Comparison of ENCODE assay signal across 11 mouse cellular contexts in the genomic region with DNA sequence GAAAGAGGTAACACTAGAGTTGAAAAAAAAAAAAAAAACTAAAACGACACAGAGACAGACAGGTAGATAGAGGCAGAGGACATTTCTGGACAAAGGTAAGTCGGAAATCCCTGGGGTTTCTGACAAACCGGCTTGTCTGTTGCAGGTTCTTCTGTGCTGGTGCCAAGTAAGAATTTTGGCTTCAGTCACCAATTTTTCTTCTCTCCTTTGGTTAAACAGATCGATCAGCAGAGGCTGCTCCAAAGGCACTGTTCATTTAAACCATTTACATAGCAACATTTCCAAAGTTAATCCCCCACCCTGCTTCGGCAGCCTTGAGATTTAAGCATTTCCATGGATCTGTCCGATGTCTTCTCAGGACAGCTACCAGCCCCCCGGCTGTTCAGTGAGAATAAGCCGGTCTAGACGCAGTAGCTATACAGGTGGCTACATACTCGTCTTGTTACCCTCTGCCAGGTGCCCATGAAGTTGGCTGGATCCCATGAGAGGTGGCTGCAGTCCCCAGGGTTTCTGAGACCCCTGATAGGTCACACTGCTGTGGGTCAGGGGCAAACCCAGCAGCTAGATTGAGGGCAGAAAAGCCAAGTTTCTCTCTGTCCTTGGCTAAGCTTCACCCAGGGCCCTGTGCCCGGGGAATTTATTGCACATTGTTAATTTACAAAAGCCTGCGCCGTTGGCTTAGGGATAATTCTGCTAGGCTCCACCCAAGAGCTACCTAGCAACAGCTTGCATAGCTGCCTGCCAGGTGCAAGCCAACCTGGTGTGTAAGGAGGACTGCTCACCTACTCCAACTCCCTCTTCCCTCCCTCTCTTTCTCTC.
DNase-seq lines count a peak whose midpoint lies in the region; ATAC-seq and TF ChIP-seq lines count a peak whose summit lies in the region.
"Had no signal": no experiment of that assay in that cellular context is flagged by ENCODE, and none has a peak within 500 bp of the region (broad histone marks: within the 10 kb centered on the region; RNA-seq: fewer than 3 reads in every experiment).

No protein-coding gene starts in this region.

- no peak overlapping the region for H3K9ac ChIP-seq in intestine, embryonic 16.5 days (ENCODE audit: low read depth, low read length)
- H3K9ac ChIP-seq: hindbrain, embryonic 13.5 days had no signal

- no peak for DNase-seq in cerebellum, postnatal 4 days (ENCODE audit: low spot score in 2 of 2)
- DNase-seq in left cerebral cortex, adult 2 months (ENCODE audit: extremely low spot score in 1 of 2, low spot score in 2 of 2): no peak
- no peak for DNase-seq in left cerebral cortex, postnatal 36 days (ENCODE audit: low spot score in 2 of 2)
- DNase-seq in cerebellum, adult 11-12 months: peak; percentile 71
- no peak for DNase-seq in Muller cell, postnatal 12 days (ENCODE audit: inconsistent ontology term)
- no peak for DNase-seq in spleen, adult 18-20 months

- H3K4me3 ChIP-seq in left cerebral cortex, adult 2 months: no peak overlapping the region
- H3K4me3 ChIP-seq in intestine, embryonic 16.5 days (ENCODE audit: low read length): no peak overlapping the region
- H3K4me3 ChIP-seq: hindbrain, embryonic 13.5 days had no signal

- H3K4me1 ChIP-seq in intestine, embryonic 16.5 days (ENCODE audit: control insufficient read depth, insufficient read depth, low read length): no peaks in the 10 kb centered on the region; the same call in 1 of the 2 replicates

- 40% methylated on average over 13 of the region's 13 CpGs for WGBS in intestine, embryonic 16.5 days

- TF ChIP-seq CTCF in left cerebral cortex, adult 2 months (IDR thresholded peaks at IDR 0.05): no peak

- H3K36me3 ChIP-seq in intestine, embryonic 16.5 days (ENCODE audit: control insufficient read depth, insufficient read depth, low read length): no peaks in the 10 kb centered on the region
- H3K36me3 ChIP-seq: hindbrain, embryonic 13.5 days had no signal

- H3K27me3 ChIP-seq in intestine, embryonic 16.5 days (replicated peaks; ENCODE audit: control insufficient read depth, insufficient read depth, low read length): no peaks in the 10 kb centered on the region

- H3K9me3 ChIP-seq in intestine, embryonic 16.5 days (ENCODE audit: control insufficient read depth, low read length): no peaks in the 10 kb centered on the region
- H3K9me3 ChIP-seq: hindbrain, embryonic 13.5 days had no signal

- intact Hi-C loops in left cerebral cortex, adult 2 months (cut with DNase I): loop anchor here (2.0 to 5.0 kb wide), 3 partner anchors 126 to 1656 kb away; partner anchors contain the start of gene Qk
- intact Hi-C loops in left cerebral cortex, postnatal 36 days (cut with DNase I): loop anchor here (5.0 to 10.0 kb wide), 3 partner anchors 358 to 1656 kb away; partner anchors contain the start of genes Pacrg, Prkn and Qk

- peak; percentile 50; the same call in 1 of the 2 replicates for ATAC-seq in cerebellum, adult (ENCODE audit: insufficient number of reproducible peaks, low FRiP score, low TSS enrichment)
- ATAC-seq in intestine, embryonic 16.5 days: peak; percentile 65
- ATAC-seq: activated CD4-positive, CD25-positive, alpha-beta regulatory T cell, adult 4 months; lung, postnatal 0 days had no signal

- H3K27ac ChIP-seq in left cerebral cortex, adult 2 months: peak overlapping the region; percentile 9; the same call in 1 of the 2 replicates
- H3K27ac ChIP-seq in intestine, embryonic 16.5 days (ENCODE audit: low read length): no peak overlapping the region

- H3K4me2 ChIP-seq in intestine, embryonic 16.5 days (ENCODE audit: low read depth, low read length): no peak overlapping the region
